Mouse (Mus musculus): Measurements from ENCODE around the gene Tusc2. TPM values are rescaled to one million over a fixed set of nuclear protein-coding genes. Genes with fewer than 3 reads are reported as not detected.

Tusc2 gene
- total and polyA plus RNA-seq, 3 experiments: 31.7 to 45.8 (median 39.1) TPM

DNA sequence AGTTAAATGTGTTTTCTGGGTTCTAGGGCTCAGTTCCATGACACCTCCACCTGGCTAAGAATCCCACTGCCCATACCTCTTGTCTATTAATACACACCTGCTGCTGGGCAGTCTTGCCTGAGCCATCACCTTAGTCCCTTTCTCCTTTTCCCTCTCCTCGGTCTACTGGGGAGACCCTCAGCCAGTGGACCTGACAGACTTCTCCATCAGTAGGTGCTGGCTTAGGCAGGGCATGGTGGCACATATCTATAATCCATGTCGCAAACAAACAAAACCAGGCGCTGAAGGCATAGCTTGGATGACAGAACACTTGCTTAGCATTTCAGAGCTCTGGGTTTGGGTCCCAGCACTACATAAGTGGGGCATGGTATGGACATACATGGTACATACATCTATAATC is 24.3 kb upstream of the Tusc2 start:
- intact Hi-C loops (cut with DNase I): loop anchor here (10.0 kb wide), 1 partner anchor 644 kb away; the partner anchor contains the start of gene Manf
- H3K9ac ChIP-seq (ENCODE audit: low read depth, low read length): no peak overlapping the region
- no peak overlapping the region for H3K4me3 ChIP-seq
- peaks cover 15% of the 10 kb centered on the region for H3K4me1 ChIP-seq (ENCODE audit: control insufficient read depth, insufficient read depth, low read length)
- H3K36me3 ChIP-seq (ENCODE audit: control insufficient read depth, insufficient read depth, low read length): peaks cover 5% of the 10 kb centered on the region; the same call in 1 of the 2 replicates
- WGBS: 90% methylated on average over 3 of the region's 3 CpGs
- peaks cover 9% of the 10 kb centered on the region for H3K79me2 ChIP-seq (replicated peaks; ENCODE audit: control insufficient read depth, insufficient read depth, low read length)
- H3K27ac ChIP-seq: no peak overlapping the region
- TF ChIP-seq POLR2A (IDR thresholded peaks at IDR 0.05; ENCODE audit: insufficient read depth, low read depth, low read length) (no peak), EP300 (IDR thresholded peaks at IDR 0.05; ENCODE audit: insufficient read depth, low read depth, low read length) (no peak), CTCF (IDR thresholded peaks at IDR 0.05) (no peak)
- DNase-seq: no peak
- no peaks in the 10 kb centered on the region for H3K27me3 ChIP-seq (ENCODE audit: control insufficient read depth, insufficient read depth, low read length)

DNA sequence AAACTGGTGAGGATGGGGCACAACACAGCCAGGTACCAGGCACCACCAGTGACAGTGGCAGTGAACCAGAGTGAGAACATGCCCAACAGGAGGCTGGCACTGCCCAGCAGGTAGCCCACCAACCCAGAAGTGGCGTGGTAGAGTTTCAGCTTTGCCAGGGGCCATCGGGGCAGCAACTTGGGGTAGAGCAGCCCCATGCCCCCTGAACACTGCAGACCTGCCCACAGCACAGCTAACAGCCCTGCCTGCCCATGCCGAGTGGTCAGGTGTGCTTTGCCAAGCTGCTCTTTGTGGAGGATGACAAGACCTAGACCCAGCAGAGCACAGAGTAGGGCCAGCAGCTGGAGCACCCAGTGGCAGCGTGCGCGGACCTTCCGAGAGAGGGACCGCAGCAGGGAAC is 23.1 kb upstream of the Tusc2 start:
- WGBS: 92% methylated on average over 8 of the region's 8 CpGs
- DNase-seq: no peak
- peaks cover 9% of the 10 kb centered on the region for H3K79me2 ChIP-seq (replicated peaks; ENCODE audit: control insufficient read depth, insufficient read depth, low read length)
- peaks cover 5% of the 10 kb centered on the region; the same call in 1 of the 2 replicates for H3K36me3 ChIP-seq (ENCODE audit: control insufficient read depth, insufficient read depth, low read length)
- no peak overlapping the region for H3K27ac ChIP-seq
- intact Hi-C loops (cut with DNase I): loop anchor here (10.0 kb wide), 2 partner anchors 645 to 855 kb away; partner anchors contain the start of genes Manf and Tex264
- H3K27me3 ChIP-seq (ENCODE audit: control insufficient read depth, insufficient read depth, low read length): no peaks in the 10 kb centered on the region
- H3K4me3 ChIP-seq: no peak overlapping the region
- H3K9ac ChIP-seq (ENCODE audit: low read depth, low read length): no peak overlapping the region
- TF ChIP-seq EP300 (IDR thresholded peaks at IDR 0.05; ENCODE audit: insufficient read depth, low read depth, low read length) (no peak), CTCF (IDR thresholded peaks at IDR 0.05) (no peak), POLR2A (IDR thresholded peaks at IDR 0.05; ENCODE audit: insufficient read depth, low read depth, low read length) (no peak)
- peaks cover 15% of the 10 kb centered on the region for H3K4me1 ChIP-seq (ENCODE audit: control insufficient read depth, insufficient read depth, low read length)

DNA sequence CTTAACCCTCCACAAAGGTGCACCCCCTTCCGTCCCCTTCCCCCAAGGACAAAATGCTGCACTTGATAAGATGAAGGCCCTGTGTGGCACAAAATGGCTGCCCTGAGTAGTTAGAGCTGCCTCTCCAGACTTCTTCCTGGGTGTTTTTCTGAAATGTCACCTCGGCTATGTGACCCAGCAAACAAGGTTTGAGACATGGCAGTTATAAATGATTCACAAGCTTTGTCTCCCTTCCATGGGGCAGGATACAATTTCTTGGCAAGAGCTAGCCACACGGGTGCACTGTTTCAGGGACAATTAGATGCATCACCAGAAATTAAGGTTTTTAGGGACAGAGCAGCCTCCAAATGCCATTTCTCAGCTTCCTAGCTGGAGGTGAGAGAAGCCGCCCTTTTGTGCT is 22.6 kb upstream of the Tusc2 start:
- H3K9ac ChIP-seq (ENCODE audit: low read depth, low read length): no peak overlapping the region
- no peaks in the 10 kb centered on the region for H3K27me3 ChIP-seq (ENCODE audit: control insufficient read depth, insufficient read depth, low read length)

DNA sequence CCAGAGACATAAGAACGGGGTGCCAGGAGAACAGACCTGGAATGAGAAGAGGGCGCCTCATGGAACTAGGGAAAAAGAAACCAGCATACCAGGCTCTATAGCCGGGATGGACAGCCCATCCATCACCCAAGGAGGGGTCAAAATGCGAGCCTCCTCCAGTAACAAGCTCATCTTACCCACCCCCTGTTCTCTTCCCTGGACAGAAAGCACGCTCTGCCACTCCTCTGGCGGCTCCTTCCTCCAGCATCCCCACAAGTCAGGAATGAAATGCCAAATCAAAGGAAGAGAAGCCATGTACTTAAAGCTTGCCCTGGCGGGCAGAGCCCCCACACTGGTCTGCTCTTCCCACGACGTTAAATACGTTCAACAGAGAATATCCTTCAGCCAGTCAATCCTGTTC is 22.1 kb upstream of the Tusc2 start:
- H3K27me3 ChIP-seq (ENCODE audit: control insufficient read depth, insufficient read depth, low read length): no peaks in the 10 kb centered on the region
- DNase-seq: no peak
- TF ChIP-seq EP300 (IDR thresholded peaks at IDR 0.05; ENCODE audit: insufficient read depth, low read depth, low read length) (no peak), POLR2A (IDR thresholded peaks at IDR 0.05; ENCODE audit: insufficient read depth, low read depth, low read length) (no peak), CTCF (IDR thresholded peaks at IDR 0.05) (no peak)
- intact Hi-C loops (cut with DNase I): loop anchor here (10.0 kb wide), 1 partner anchor 856 kb away; the partner anchor contains the start of gene Tex264
- WGBS: 33% methylated on average over 10 of the region's 10 CpGs
- H3K36me3 ChIP-seq (ENCODE audit: control insufficient read depth, insufficient read depth, low read length): peaks cover 5% of the 10 kb centered on the region; the same call in 1 of the 2 replicates
- no peak overlapping the region; the same call in 1 of the 2 replicates for H3K27ac ChIP-seq
- no peak overlapping the region for H3K9ac ChIP-seq (ENCODE audit: low read depth, low read length)
- H3K4me1 ChIP-seq (ENCODE audit: control insufficient read depth, insufficient read depth, low read length): peaks cover 11% of the 10 kb centered on the region
- H3K79me2 ChIP-seq (replicated peaks; ENCODE audit: control insufficient read depth, insufficient read depth, low read length): 0 out of 2 replicates have a peak, but pooled peaks cover 3% of the 10 kb centered on the region
- H3K4me3 ChIP-seq: peak overlapping the region; percentile 75

More for the DNA sequence above, 22.6 kb upstream of the Tusc2 start:
- Histone ChIP-seq H3K36me3 (ENCODE audit: control insufficient read depth, insufficient read depth, low read length) (peaks cover 5% of the 10 kb centered on the region; the same call in 1 of the 2 replicates), H3K4me1 (ENCODE audit: control insufficient read depth, insufficient read depth, low read length) (peaks cover 15% of the 10 kb centered on the region), H3K4me3 (no peak overlapping the region), H3K79me2 (replicated peaks; ENCODE audit: control insufficient read depth, insufficient read depth, low read length) (peaks cover 5% of the 10 kb centered on the region; the same call in 1 of the 2 replicates), H3K27ac (no peak overlapping the region)
- TF ChIP-seq EP300 (IDR thresholded peaks at IDR 0.05; ENCODE audit: insufficient read depth, low read depth, low read length): no peak
- no peak for TF ChIP-seq POLR2A (IDR thresholded peaks at IDR 0.05; ENCODE audit: insufficient read depth, low read depth, low read length)
- no peak for TF ChIP-seq CTCF (IDR thresholded peaks at IDR 0.05)
- DNase-seq: no peak
- intact Hi-C loops (cut with DNase I): loop anchor here (10.0 kb wide), 1 partner anchor 856 kb away; the partner anchor contains the start of gene Tex264
- WGBS: 66% methylated on average over 4 of the region's 4 CpGs

DNA sequence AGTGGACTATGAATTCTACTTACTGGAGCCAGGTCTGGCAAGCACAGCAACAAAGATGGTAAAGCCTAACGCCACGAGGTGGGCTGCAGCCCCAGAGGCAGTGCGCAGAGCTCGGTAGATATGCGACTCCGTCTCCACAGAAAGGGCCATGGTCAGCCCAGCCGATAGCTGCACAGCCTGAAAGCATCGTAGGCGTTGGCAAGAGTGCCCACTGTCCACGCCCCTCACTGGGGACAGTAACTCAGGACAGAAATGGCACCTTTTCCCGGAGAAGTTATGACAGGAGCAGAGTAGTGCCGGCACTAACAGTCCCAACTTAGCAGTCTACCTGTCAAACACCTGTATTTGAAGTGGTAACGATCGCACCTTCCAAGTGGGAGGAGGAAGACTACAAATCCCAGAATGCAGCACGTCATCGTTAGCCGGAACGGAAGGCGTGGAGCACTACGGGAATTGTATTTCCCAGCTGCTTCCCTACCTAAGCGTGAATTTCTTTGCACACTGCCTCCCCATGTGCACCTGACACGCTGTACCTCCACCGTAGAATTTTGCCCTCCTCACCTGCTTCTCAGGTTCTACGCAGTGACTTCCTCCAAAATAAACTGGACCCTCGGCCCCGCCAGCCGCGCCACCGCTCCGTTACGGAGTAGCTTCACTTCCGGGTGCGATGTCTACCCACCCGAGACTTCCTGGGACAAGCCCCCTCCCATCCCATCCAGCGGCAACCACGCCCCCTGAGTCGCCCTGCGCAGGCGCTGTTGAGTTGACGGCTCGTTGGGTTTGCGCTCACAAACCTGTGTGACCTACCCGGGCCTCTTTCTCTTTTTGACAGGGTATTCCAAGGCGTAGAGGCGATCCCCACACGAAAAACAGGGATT is 21.3 kb upstream of the Tusc2 start, which contains the start of the genes Cyb561d2 and Nprl2:
Gene Cyb561d2 (minus strand): TSS at position 720 of the 878 bp plus-strand sequence.
Gene Nprl2 (plus strand): TSS at position 753 of the 878 bp plus-strand sequence.
- WGBS: 1% methylated on average over 46 of the region's 46 CpGs
- no peaks in the 10 kb centered on the region for H3K27me3 ChIP-seq (ENCODE audit: control insufficient read depth, insufficient read depth, low read length)
- intact Hi-C loops (cut with DNase I): loop anchor here (1.0 to 10.0 kb wide), 2 partner anchors 8 to 857 kb away; partner anchors contain the start of genes Tex264 and Tmem115
- TF ChIP-seq CTCF (IDR thresholded peaks at IDR 0.05) (no peak), EP300 (IDR thresholded peaks at IDR 0.05; ENCODE audit: insufficient read depth, low read depth, low read length) (peak; percentile 66), POLR2A (IDR thresholded peaks at IDR 0.05; ENCODE audit: insufficient read depth, low read depth, low read length) (peak; percentile 84)
- peak within 1 kb of the TSS; percentile 76 for H3K27ac ChIP-seq
- H3K36me3 ChIP-seq (ENCODE audit: control insufficient read depth, insufficient read depth, low read length): peaks cover 3% of the 10 kb centered on the region; the same call in 1 of the 2 replicates
- peaks cover 6% of the 10 kb centered on the region for H3K4me1 ChIP-seq (ENCODE audit: control insufficient read depth, insufficient read depth, low read length)
- no peaks in the 10 kb centered on the region for H3K79me2 ChIP-seq (replicated peaks; ENCODE audit: control insufficient read depth, insufficient read depth, low read length)
- peak within 1 kb of the TSS; percentile 75 for H3K4me3 ChIP-seq
- H3K9ac ChIP-seq (ENCODE audit: low read depth, low read length): peak within 1 kb of the TSS; percentile 69
- peak; percentile 95 to 96 for DNase-seq

Measured in heart, adult 2 months (tissue).